In genomic region chr4:47362662-47363061, GRCm38 (mm10) we compare ENCODE assay signal across 28 mouse cellular contexts.
"Had no signal": no experiment of that assay in that cellular context is flagged by ENCODE, and none has a peak within 500 bp of the region (broad histone marks: within the 10 kb centered on the region; RNA-seq: fewer than 3 reads in every experiment).

No protein-coding gene starts in this region.

- ATAC-seq: liver, embryonic 12.5 days; liver, postnatal 0 days; lung, postnatal 0 days; midbrain, embryonic 13.5 days; midbrain, embryonic 15.5 days; midbrain, embryonic 16.5 days had no signal

- H3K9ac ChIP-seq: limb, embryonic 12.5 days; limb, embryonic 13.5 days; limb, embryonic 15.5 days; liver, embryonic 12.5 days; liver, embryonic 13.5 days; liver, embryonic 14.5 days; liver, embryonic 15.5 days; liver, postnatal 0 days; lung, embryonic 14.5 days; lung, embryonic 15.5 days; midbrain, embryonic 12.5 days; midbrain, embryonic 13.5 days; midbrain, embryonic 15.5 days; neural tube, embryonic 12.5 days; neural tube, embryonic 13.5 days had no signal

- H3K36me3 ChIP-seq: limb, embryonic 12.5 days; limb, embryonic 13.5 days; limb, embryonic 15.5 days; liver, embryonic 12.5 days; liver, embryonic 13.5 days; liver, embryonic 15.5 days; lung, embryonic 15.5 days; midbrain, embryonic 12.5 days; midbrain, embryonic 13.5 days; midbrain, embryonic 15.5 days; neural tube, embryonic 12.5 days; neural tube, embryonic 13.5 days had no signal

- H3K27ac ChIP-seq: limb, embryonic 10.5 days; limb, embryonic 12.5 days; limb, embryonic 13.5 days; limb, embryonic 15.5 days; liver, embryonic 12.5 days; liver, embryonic 13.5 days; liver, embryonic 14.5 days; liver, embryonic 15.5 days; lung, embryonic 15.5 days; macrophage; midbrain, embryonic 10.5 days; midbrain, embryonic 12.5 days; midbrain, embryonic 13.5 days; midbrain, embryonic 15.5 days; neural tube, embryonic 12.5 days; neural tube, embryonic 13.5 days had no signal

- H3K4me2 ChIP-seq: limb, embryonic 12.5 days; limb, embryonic 13.5 days; limb, embryonic 15.5 days; liver, embryonic 11.5 days; liver, embryonic 12.5 days; liver, embryonic 13.5 days; liver, embryonic 15.5 days; lung, embryonic 14.5 days; lung, embryonic 15.5 days; midbrain, embryonic 11.5 days; midbrain, embryonic 12.5 days; midbrain, embryonic 13.5 days; midbrain, embryonic 15.5 days; neural tube, embryonic 12.5 days; neural tube, embryonic 13.5 days had no signal

- H3K9me3 ChIP-seq: limb, embryonic 10.5 days; limb, embryonic 12.5 days; limb, embryonic 13.5 days; limb, embryonic 15.5 days; liver, embryonic 12.5 days; liver, embryonic 13.5 days; liver, embryonic 15.5 days; lung, embryonic 15.5 days; midbrain, embryonic 12.5 days; midbrain, embryonic 13.5 days; midbrain, embryonic 15.5 days; neural tube, embryonic 12.5 days; neural tube, embryonic 13.5 days had no signal

- H3K4me3 ChIP-seq: limb, embryonic 10.5 days; limb, embryonic 12.5 days; limb, embryonic 13.5 days; limb, embryonic 15.5 days; liver, embryonic 12.5 days; liver, embryonic 13.5 days; liver, embryonic 15.5 days; lung, embryonic 15.5 days; megakaryocyte, embryonic 14.5 days; midbrain, embryonic 10.5 days; midbrain, embryonic 12.5 days; midbrain, embryonic 13.5 days; midbrain, embryonic 15.5 days; myocyte; neural tube, embryonic 12.5 days; neural tube, embryonic 13.5 days had no signal

- H3K4me1 ChIP-seq: neural tube, embryonic 12.5 days had no signal

- DNase-seq: left cerebral cortex, postnatal 4 days; liver; liver, embryonic 13.5 days; liver, postnatal 0 days; lung, adult 18-20 months; lung, postnatal 4 days had no signal

- H3K27me3 ChIP-seq: limb, embryonic 12.5 days; limb, embryonic 13.5 days; limb, embryonic 15.5 days; liver, embryonic 12.5 days; liver, embryonic 13.5 days; liver, embryonic 15.5 days; lung, embryonic 15.5 days; megakaryocyte, embryonic 14.5 days; midbrain, embryonic 12.5 days; midbrain, embryonic 13.5 days; midbrain, embryonic 15.5 days; neural tube, embryonic 12.5 days; neural tube, embryonic 13.5 days had no signal
